Mouse (Mus musculus) bone marrow macrophage, adult 2 months (primary cell): ENCODE results near the gene Olfr1291-ps1.

Experiments
- CTCF ChIP-seq: IDR thresholded peaks from 2 replicates; pipeline ENCODE4 v1.5.1; 2012; ENCODE audit warnings: low read depth, mild to moderate bottlenecking, low read length, moderate library complexity
- POLR2A ChIP-seq: IDR thresholded peaks from 2 replicates; pipeline ENCODE4 v1.6.1; 2012; ENCODE audit warnings: mild to moderate bottlenecking, low read depth, low read length, borderline replicate concordance

GRCm38 (mm10) chr2:111540191-111540590 lies 43.2 kb downstream of the Olfr1291-ps1 start, which contains the start of gene Olfr1294:
- TF ChIP-seq CTCF (no peak), POLR2A (no peak)
